Mouse (Mus musculus) intestine, embryonic 14.5 days (tissue): ENCODE results near the gene Hint2. TPM values are rescaled to one million over a fixed set of nuclear protein-coding genes. Genes with fewer than 3 reads are reported as not detected.

ENCODE experiments used
- ATAC-seq: fragments of 200-750 bp; cut with Nextera tagmentation; replicated peaks from 2 replicates; pipeline ENCODE4 v1.8.0; 2017; ENCODE audit warnings: low read depth, moderate number of reproducible peaks, moderate TSS enrichment, moderate library complexity; ENCODE audit not compliant: low FRiP score, low TSS enrichment
- DNase-seq: peaks from one replicate; pipeline ENCODE4 v3.0.0-alpha.2; 2018; ENCODE audit warnings: low spot score
- H3K27ac ChIP-seq: fragments of 300-500 bp; sonication (generic); 2 replicates; pipeline ENCODE4 v1.5.1; 2014; ENCODE audit warnings: low read depth, mild to moderate bottlenecking, control low read depth
- H3K27me3 ChIP-seq: fragments of 300-500 bp; sonication (generic); replicated peaks from 2 replicates; pipeline ENCODE4 v1.6.1; 2014; ENCODE audit warnings: low read length, control low read depth; ENCODE audit not compliant: control insufficient read depth, insufficient read depth
- H3K36me3 ChIP-seq: fragments of 300-500 bp; sonication (generic); 2 replicates; pipeline ENCODE4 v1.6.1; 2014; ENCODE audit warnings: low read length, control low read depth; ENCODE audit not compliant: control insufficient read depth, insufficient read depth
- H3K4me1 ChIP-seq: fragments of 300-500 bp; sonication (generic); replicated peaks from 2 replicates; pipeline ENCODE4 v1.6.1; 2014; ENCODE audit warnings: low read length, control low read depth, mixed read lengths; ENCODE audit not compliant: control insufficient read depth, insufficient read depth
- H3K4me2 ChIP-seq: fragments of 300-500 bp; sonication (generic); 2 replicates; pipeline ENCODE4 v1.6.1; 2014; ENCODE audit warnings: low read length
- H3K4me3 ChIP-seq: fragments of 300-500 bp; sonication (generic); 2 replicates; pipeline ENCODE4 v1.5.1; 2014; ENCODE audit warnings: low read depth, low read length, control low read depth, mixed read lengths
- H3K9ac ChIP-seq: fragments of 300-500 bp; sonication (generic); 2 replicates; pipeline ENCODE4 v1.6.1; 2014; ENCODE audit warnings: mild to moderate bottlenecking, low read length
- H3K9me3 ChIP-seq: fragments of 300-500 bp; sonication (generic); 2 replicates; pipeline ENCODE4 v1.6.1; 2016; ENCODE audit warnings: low read length, control low read depth; ENCODE audit not compliant: control insufficient read depth
- WGBS: fragments of 180-500 bp; shearing (Covaris S2); extraction: QIAGEN DNeasy Blood & Tissue Kit; methylation state at CpG from one replicate; pipeline ENCODE4 v1.1.7; 2014; 5-methylcytosine and 5-hydroxymethylcytosine counted together
- polyA plus RNA-seq: library from polyadenylated mRNA; unstranded; fragments of >200 nt; fragmentation: Nextera tagmentation; extraction: Ambion mirVana; gene quantifications from 2 replicates; pipeline ENCODE4 v1.2.1, GENCODE M21; 2014

Gene Hint2
- 113 and 115 TPM in 2 replicates for polyA plus RNA-seq

DNA sequence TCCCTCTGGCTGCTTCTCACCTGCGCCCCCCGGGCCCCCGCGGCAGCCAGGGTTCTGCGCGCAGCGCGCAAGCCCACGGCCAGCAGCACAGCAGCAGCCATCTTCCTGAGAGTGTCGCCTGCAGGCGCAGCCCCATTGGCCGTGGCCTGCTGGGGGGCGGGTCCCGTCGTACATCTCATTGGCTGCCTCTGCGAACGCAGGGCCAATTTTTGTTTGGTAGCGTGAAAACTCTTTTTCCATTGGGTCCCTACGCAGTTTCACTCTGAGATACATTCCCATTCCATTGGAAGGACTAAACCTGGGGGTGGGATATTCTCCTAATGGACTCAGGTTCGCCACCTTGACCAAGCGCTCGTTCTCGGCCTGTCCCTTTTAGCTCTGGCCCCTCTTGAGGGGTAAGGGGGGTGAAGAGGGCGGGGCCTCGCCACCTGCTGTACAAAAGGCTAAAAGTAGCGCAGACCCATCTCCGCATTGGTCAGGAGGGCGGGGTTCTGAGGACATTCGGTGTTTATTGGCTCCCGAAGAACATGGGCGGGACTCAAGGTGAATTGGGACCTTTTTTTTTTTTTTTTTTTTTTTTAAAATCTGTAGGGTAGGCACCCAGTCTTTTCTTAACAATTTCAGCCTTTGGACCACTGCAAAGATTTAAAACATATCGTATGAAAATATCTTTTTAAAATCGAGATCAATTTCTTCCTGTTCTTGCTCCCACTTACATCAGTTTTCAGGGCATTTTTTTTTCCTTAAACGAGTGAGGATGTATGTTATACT, at the start of gene Hint2:
TSS of gene Hint2 (minus strand) at position 128 of the 771 bp plus-strand sequence.
- 1% methylated on average over 34 of the region's 34 CpGs for WGBS
- Histone ChIP-seq H3K9me3 (no peaks in the 10 kb centered on the region), H3K4me3 (peak within 1 kb of the TSS; percentile 83), H3K4me2 (peak within 1 kb of the TSS; percentile 85), H3K27ac (peak within 1 kb of the TSS; percentile 88), H3K27me3 (no peaks in the 10 kb centered on the region), H3K9ac (peak within 1 kb of the TSS; percentile 76), H3K4me1 (peaks cover 7% of the 10 kb centered on the region), H3K36me3 (no peaks in the 10 kb centered on the region)
- ATAC-seq (peak; percentile 97), DNase-seq (peak; percentile 94)

DNA sequence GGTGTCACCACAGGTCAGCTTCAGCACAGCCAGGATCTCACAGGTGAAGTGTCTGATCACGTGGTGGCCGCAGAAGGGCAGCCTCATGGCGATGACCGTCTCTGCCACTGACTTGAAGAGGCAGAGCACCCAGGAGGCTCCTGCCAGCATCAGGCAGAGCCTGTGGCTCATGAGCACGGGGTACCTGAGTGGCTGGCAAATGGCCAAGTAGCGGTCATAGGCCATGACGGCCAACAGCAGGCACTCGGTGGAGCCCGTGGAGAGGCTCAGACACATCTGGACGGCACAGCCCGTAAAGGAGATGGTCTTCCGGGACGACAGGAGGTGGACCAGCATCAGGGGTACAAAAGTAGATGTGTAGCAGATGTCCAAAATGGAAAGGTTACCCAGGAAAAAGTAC, 49.7 kb upstream of the Hint2 start:
- no peak overlapping the region for H3K27ac ChIP-seq
- H3K27me3 ChIP-seq = no peaks in the 10 kb centered on the region
- no peak overlapping the region for H3K9ac ChIP-seq
- no peaks in the 10 kb centered on the region for H3K36me3 ChIP-seq
- H3K4me1 ChIP-seq = no peaks in the 10 kb centered on the region
- no peaks in the 10 kb centered on the region for H3K9me3 ChIP-seq
- no peak for ATAC-seq
- 75% methylated on average over 13 of the region's 13 CpGs for WGBS
- no peak overlapping the region for H3K4me2 ChIP-seq
- no peak overlapping the region for H3K4me3 ChIP-seq
- no peak for DNase-seq

DNA sequence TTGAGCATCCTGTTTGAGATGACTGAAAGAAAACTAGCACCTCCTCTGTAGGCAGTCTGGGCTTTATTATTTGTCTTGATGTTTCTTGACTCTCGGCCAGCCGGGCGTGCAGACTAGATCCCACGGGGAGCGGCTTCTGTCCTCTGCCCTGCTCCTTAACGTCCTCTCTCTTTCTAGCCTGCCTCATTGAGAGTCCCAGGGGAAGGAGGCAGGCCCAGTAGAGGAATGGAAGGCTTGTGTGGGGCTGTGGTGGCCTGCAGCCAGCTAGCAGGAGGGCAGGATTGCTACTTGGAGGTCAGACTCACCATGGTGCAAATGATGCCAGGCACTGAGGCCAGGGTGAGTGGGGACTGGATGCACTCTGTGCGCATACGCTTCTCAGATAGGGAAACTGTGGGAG, 47.6 kb upstream of the Hint2 start:
- DNase-seq = no peak
- no peaks in the 10 kb centered on the region for H3K9me3 ChIP-seq
- no peaks in the 10 kb centered on the region for H3K27me3 ChIP-seq
- H3K9ac ChIP-seq = no peak overlapping the region
- H3K4me1 ChIP-seq = no peaks in the 10 kb centered on the region
- H3K36me3 ChIP-seq = no peaks in the 10 kb centered on the region
- H3K4me3 ChIP-seq = no peak overlapping the region
- 75% methylated on average over 8 of the region's 8 CpGs for WGBS
- no peak overlapping the region for H3K4me2 ChIP-seq
- no peak overlapping the region for H3K27ac ChIP-seq
- no peak for ATAC-seq

DNA sequence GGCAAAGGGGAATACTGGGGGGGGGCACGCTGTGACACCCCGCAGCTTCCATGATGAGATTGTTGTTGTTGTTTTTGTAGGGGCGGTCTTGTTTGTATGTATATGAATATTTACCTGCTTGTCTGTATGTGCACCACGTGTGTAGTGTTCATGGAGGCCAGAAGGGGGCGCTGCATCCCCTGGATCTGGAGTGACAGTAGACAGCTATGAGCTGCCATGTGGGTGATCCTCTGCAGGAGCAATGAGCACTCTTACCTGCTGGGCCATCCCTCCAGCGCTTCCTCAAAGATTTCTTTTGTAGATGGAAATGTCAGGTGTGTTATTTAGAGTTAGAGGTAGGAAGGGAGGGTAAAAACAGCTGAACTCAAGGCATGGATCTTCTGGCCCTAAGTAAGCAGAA, 47.2 kb upstream of the Hint2 start:
- H3K4me3 ChIP-seq = no peak overlapping the region
- H3K27me3 ChIP-seq = no peaks in the 10 kb centered on the region
- WGBS = 78% methylated on average over 6 of the region's 6 CpGs
- H3K4me1 ChIP-seq = no peaks in the 10 kb centered on the region
- DNase-seq (no peak), ATAC-seq (no peak)
- H3K9ac ChIP-seq = no peak overlapping the region
- no peaks in the 10 kb centered on the region for H3K36me3 ChIP-seq
- no peak overlapping the region for H3K4me2 ChIP-seq
- H3K27ac ChIP-seq = no peak overlapping the region
- no peaks in the 10 kb centered on the region for H3K9me3 ChIP-seq

DNA sequence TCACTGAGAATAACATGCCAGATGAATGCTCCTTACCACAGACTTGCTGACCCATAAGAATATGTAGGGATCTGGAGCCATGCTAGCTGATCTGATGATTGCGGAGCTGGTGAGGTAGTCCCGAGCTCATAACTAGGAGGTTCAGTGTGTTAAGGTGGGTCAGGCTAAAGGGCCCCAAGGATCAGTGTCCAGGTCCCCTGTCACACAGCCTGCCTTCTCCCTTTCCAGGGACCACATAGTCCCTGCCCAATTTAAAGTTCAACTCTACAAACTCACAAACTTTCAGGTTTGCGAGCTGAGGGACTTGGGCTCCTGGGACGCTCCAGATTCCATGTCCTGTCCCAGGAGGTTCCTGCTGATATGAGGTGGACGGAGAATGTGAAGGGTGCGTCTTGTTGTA, 44.4 kb upstream of the Hint2 start, which contains the start of gene Olfr70:
TSS of gene Olfr70 (minus strand) at position 101 of the 400 bp plus-strand sequence.
- H3K27me3 ChIP-seq = no peaks in the 10 kb centered on the region
- DNase-seq (no peak), ATAC-seq (no peak)
- no peaks in the 10 kb centered on the region for H3K4me1 ChIP-seq
- no peak within 1 kb of the TSS for H3K4me3 ChIP-seq
- H3K4me2 ChIP-seq = no peak within 1 kb of the TSS
- no peaks in the 10 kb centered on the region for H3K9me3 ChIP-seq
- H3K27ac ChIP-seq = no peak within 1 kb of the TSS
- no peaks in the 10 kb centered on the region for H3K36me3 ChIP-seq
- 85% methylated on average over 6 of the region's 6 CpGs for WGBS
- H3K9ac ChIP-seq = no peak within 1 kb of the TSS

DNA sequence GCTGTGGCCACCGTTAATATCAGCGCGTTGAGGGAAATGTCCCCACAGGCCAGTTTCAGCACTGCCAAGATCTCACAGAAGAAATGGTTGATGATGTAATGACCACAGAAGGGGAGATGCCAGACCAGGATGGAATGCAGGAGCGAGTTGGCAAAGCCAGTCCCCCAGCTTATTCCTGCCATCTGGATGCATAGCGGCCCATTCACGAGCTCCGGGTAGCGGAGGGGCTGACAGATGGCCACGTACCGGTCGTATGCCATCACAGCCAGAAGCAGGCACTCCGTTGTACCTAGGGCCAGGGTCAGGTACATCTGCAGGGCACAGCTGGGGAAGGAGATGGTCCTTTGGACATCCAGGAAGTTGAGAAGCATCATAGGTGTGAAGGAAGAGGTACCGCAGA, 40.3 kb upstream of the Hint2 start:
- ATAC-seq = no peak
- H3K9ac ChIP-seq = no peak overlapping the region
- H3K9me3 ChIP-seq = no peaks in the 10 kb centered on the region
- DNase-seq = no peak
- H3K27ac ChIP-seq = no peak overlapping the region
- H3K36me3 ChIP-seq = no peaks in the 10 kb centered on the region
- no peaks in the 10 kb centered on the region for H3K27me3 ChIP-seq
- H3K4me3 ChIP-seq = no peak overlapping the region
- H3K4me2 ChIP-seq = no peak overlapping the region
- 92% methylated on average over 13 of the region's 13 CpGs for WGBS
- H3K4me1 ChIP-seq = no peaks in the 10 kb centered on the region

DNA sequence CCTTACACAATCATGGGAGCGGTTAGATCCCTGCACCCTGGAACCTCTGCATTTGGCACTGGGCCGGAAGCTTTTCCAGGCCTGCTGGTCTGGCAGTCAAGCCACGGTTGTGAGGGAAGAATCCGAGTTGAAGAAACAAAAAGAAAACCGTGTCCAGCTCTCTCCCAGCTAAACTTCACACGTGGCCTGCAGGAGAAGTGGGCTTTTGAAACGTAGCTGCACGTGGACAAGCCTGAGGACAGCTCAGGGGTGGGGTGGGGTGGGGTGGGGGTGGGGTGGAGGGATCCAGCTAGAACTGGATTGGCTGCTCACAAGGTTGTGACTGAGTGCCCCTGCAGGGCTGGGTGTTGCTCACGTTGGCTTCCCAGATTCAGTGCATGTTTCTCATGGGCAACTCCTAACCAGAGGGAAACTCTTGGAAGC, 39.0 kb upstream of the Hint2 start:
- Histone ChIP-seq H3K27me3 (no peaks in the 10 kb centered on the region), H3K4me1 (no peaks in the 10 kb centered on the region), H3K9ac (no peak overlapping the region), H3K4me2 (no peak overlapping the region), H3K36me3 (0 out of 2 replicates have a peak, but pooled peaks cover under 1% of the 10 kb centered on the region), H3K9me3 (no peaks in the 10 kb centered on the region), H3K27ac (no peak overlapping the region), H3K4me3 (no peak overlapping the region)
- DNase-seq (peak; percentile 57), ATAC-seq (no peak)
- WGBS = 24% methylated on average over 9 of the region's 9 CpGs

DNA sequence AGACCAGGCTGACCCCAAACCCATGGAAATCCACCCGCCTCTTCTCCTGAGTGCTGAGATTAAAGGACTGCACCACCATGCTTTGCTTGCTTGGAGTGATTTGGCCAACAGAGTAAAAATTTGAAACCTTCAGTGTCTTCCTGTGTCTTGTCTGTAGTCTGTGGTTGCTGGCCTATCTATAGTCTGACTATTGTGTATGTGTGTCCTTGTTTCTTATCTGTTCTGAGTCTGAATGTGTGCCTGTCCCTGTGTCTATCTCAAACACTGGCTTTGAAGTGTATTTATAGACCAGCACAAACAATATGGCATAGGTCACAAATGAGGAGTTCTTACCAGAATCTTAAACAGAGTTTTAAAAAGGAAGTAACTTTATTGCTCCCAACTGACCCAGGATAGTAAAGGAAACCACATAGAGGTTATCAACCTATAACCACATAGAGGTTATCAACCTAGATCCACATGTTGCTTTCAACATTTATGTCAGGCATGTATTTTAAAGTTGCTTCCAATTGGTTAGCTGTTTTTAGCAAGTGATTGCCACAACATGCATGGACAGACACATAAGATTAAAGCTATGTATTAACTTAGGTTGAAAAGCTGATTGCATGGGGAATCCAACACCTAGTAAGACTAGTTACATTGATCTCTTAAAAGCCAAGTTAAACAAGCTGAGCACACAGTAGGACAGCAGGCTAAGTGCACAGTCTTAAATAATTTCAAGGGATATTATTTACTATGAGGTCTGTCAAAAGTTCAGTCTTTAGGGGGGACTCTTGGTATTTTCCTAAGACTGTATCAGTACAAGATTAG, 38.4 kb upstream of the Hint2 start:
- no peak for ATAC-seq
- Histone ChIP-seq H3K4me1 (no peaks in the 10 kb centered on the region), H3K9me3 (no peaks in the 10 kb centered on the region), H3K4me2 (no peak overlapping the region), H3K27ac (no peak overlapping the region), H3K9ac (no peak overlapping the region), H3K36me3 (peaks cover 4% of the 10 kb centered on the region), H3K4me3 (no peak overlapping the region), H3K27me3 (no peaks in the 10 kb centered on the region)
- whole genome bisulfite sequencing = 93% methylated on average over 1 of the region's 1 CpGs
- no peak for DNase-seq
